Mouse (Mus musculus): ENCODE data around the gene Farp2. TPM values are rescaled to one million over a fixed set of nuclear protein-coding genes. Genes with fewer than 3 reads are reported as not detected.
"Not testable (repeated sequence)": the region's sequence is repeated elsewhere in the genome, so short reads cannot be mapped to it uniquely, and the experiment has no call there.

Farp2 gene
- polyA plus RNA-seq, 1 experiment from 2014 or later, result 1.2 TPM

- ATAC-seq (ENCODE audit: insufficient read depth), result peak; percentile 97
- Histone ChIP-seq H3K4me2 (peak overlapping the region; percentile 95), H3K27me3 (no peaks in the 10 kb centered on the region), H3K4me1 (replicated peaks) (peaks cover 42% of the 10 kb centered on the region), H3K9ac (peak overlapping the region; percentile 96), H3K4me3 (replicated peaks) (peak overlapping the region; percentile 97), H3K36me3 (replicated peaks) (peaks cover 3% of the 10 kb centered on the region; the same call in 1 of the 2 replicates), H3K9me3 (replicated peaks) (no peaks in the 10 kb centered on the region), H3K27ac (replicated peaks) (peak overlapping the region; percentile 90)
- 1% methylated on average over 44 of the region's 44 CpGs for WGBS (ENCODE audit: insufficient replicate concordance)
Measured at GRCm38 (mm10) chr1:93635580-93636192, 123.8 kb downstream of the Farp2 start.

- H3K4me3 ChIP-seq (replicated peaks), result peak overlapping the region; percentile 97
- no peaks in the 10 kb centered on the region for H3K9me3 ChIP-seq (replicated peaks)
- H3K36me3 ChIP-seq (replicated peaks), result peaks cover 2% of the 10 kb centered on the region; the same call in 1 of the 2 replicates
- H3K9ac ChIP-seq, result peak overlapping the region; percentile 67
- WGBS (ENCODE audit: insufficient replicate concordance), result 23% methylated on average over 7 of the region's 7 CpGs
- H3K4me1 ChIP-seq (replicated peaks), result peaks cover 36% of the 10 kb centered on the region
- ATAC-seq (ENCODE audit: insufficient read depth), result no peak
- H3K27ac ChIP-seq (replicated peaks), result peak overlapping the region; percentile 71
- no peaks in the 10 kb centered on the region for H3K27me3 ChIP-seq
- H3K4me2 ChIP-seq, result peak overlapping the region; percentile 95
Measured at GRCm38 (mm10) chr1:93636211-93636897, 124.5 kb downstream of the Farp2 start.

DNA sequence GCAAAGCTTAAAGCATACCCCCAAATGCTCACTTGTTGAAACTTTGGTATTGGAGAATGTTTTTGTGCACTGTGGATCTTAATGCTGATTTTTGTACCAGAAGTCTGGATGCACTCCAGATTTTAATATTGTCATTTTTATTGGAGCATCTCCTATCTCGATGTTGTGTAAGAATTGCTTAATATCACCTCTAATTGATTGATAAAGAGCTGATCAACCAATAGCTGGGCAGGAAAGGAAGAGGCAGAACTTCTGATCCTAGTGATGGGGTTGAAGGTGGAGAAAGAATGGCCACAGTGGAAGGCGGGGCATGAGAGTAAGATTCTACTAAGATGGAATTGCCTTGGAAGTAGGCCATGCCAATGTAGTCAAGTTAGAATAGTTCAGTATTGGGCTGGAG lies 130.1 kb downstream of the Farp2 start:
- WGBS (ENCODE audit: insufficient replicate concordance), result 59% methylated on average over 2 of the region's 2 CpGs
- no peak overlapping the region for H3K4me3 ChIP-seq (replicated peaks)

DNA sequence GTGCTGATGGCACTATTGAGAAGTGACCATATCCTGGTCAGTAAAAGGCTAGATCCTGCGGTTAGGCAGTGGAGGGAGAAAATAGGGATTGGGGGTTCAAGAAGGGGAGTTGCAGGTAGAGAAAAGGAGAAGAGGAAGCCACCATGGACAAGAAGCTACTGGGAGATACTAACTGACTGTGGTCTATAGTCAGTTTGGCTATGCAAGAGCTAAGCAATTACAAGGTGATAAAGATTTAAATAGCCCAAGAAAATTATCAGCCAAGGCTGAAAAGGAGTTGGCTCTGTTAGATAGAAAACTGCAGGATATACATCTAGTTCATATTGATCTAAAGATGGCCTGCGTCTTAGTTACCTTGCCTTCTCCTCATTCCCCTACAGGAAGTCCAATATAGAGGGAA lies 130.8 kb downstream of the Farp2 start:
- H3K4me2 ChIP-seq, result no peak overlapping the region
- H3K27ac ChIP-seq (replicated peaks), result no peak overlapping the region
- no peak overlapping the region for H3K9ac ChIP-seq
- no peaks in the 10 kb centered on the region for H3K27me3 ChIP-seq
- ATAC-seq (ENCODE audit: insufficient read depth), result no peak
- H3K9me3 ChIP-seq (replicated peaks), result no peaks in the 10 kb centered on the region
- WGBS (ENCODE audit: insufficient replicate concordance), result 53% methylated on average over 2 of the region's 2 CpGs
- H3K4me3 ChIP-seq (replicated peaks), result no peak overlapping the region
- H3K36me3 ChIP-seq (replicated peaks), result no peaks in the 10 kb centered on the region
- no peaks in the 10 kb centered on the region for H3K4me1 ChIP-seq (replicated peaks)

More for the DNA sequence above, 130.1 kb downstream of the Farp2 start:
- Histone ChIP-seq H3K36me3 (replicated peaks) (no peaks in the 10 kb centered on the region), H3K27me3 (no peaks in the 10 kb centered on the region), H3K9me3 (replicated peaks) (no peaks in the 10 kb centered on the region), H3K4me1 (replicated peaks) (no peaks in the 10 kb centered on the region), H3K9ac (no peak overlapping the region), H3K4me2 (no peak overlapping the region), H3K27ac (replicated peaks) (no peak overlapping the region)
- no peak for ATAC-seq (ENCODE audit: insufficient read depth)

- ATAC-seq (ENCODE audit: insufficient read depth), result no peak
- Histone ChIP-seq H3K27ac (replicated peaks) (no peak overlapping the region), H3K27me3 (no peaks in the 10 kb centered on the region), H3K36me3 (replicated peaks) (no peaks in the 10 kb centered on the region), H3K4me3 (replicated peaks) (no peak overlapping the region), H3K4me1 (replicated peaks) (peaks cover 9% of the 10 kb centered on the region), H3K9me3 (replicated peaks) (no peaks in the 10 kb centered on the region), H3K9ac (no peak overlapping the region), H3K4me2 (no peak overlapping the region)
- WGBS (ENCODE audit: insufficient replicate concordance), result 23% methylated on average over 5 of the region's 5 CpGs
Measured at GRCm38 (mm10) chr1:93649604-93650172, 137.8 kb downstream of the Farp2 start.

- whole genome bisulfite sequencing (ENCODE audit: insufficient replicate concordance), result 6% methylated on average over 2 of the region's 2 CpGs
- Histone ChIP-seq H3K27ac (replicated peaks) (no peak overlapping the region), H3K27me3 (no peaks in the 10 kb centered on the region), H3K4me2 (no peak overlapping the region), H3K9ac (no peak overlapping the region), H3K4me3 (replicated peaks) (no peak overlapping the region), H3K9me3 (replicated peaks) (no peaks in the 10 kb centered on the region), H3K4me1 (replicated peaks) (peaks cover 9% of the 10 kb centered on the region), H3K36me3 (replicated peaks) (no peaks in the 10 kb centered on the region)
- no peak for ATAC-seq (ENCODE audit: insufficient read depth)
Measured at GRCm38 (mm10) chr1:93654275-93654674, 142.4 kb downstream of the Farp2 start.

DNA sequence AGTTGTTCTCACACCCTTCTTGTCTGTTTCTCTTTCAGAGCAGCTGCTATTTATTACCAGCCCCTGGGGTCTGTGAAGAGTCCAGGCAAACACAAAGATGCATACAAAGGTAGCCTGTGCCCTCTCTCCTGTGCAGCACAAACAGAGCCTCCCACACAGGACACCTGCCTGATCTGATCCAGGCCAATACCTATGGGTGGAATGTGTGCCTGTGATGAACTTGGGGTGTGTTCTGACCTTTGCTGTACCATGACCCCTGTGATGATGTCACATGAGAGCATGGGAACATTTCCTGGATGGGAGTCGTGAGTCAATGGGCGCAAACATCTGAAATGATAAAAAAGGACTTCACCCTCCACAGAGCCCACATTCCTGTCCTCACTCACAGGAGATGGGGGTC lies 142.9 kb downstream of the Farp2 start:
- Histone ChIP-seq H3K9me3 (replicated peaks) (no peaks in the 10 kb centered on the region), H3K4me2 (no peak overlapping the region), H3K36me3 (replicated peaks) (no peaks in the 10 kb centered on the region), H3K9ac (no peak overlapping the region), H3K4me1 (replicated peaks) (peaks cover 5% of the 10 kb centered on the region), H3K4me3 (replicated peaks) (no peak overlapping the region), H3K27me3 (no peaks in the 10 kb centered on the region), H3K27ac (replicated peaks) (no peak overlapping the region)
- WGBS (ENCODE audit: insufficient replicate concordance), result 50% methylated on average over 2 of the region's 2 CpGs
- peak; percentile 58 for ATAC-seq (ENCODE audit: insufficient read depth)

- WGBS (ENCODE audit: insufficient replicate concordance), result 44% methylated on average over 7 of the region's 7 CpGs
- peaks cover 4% of the 10 kb centered on the region for H3K4me1 ChIP-seq (replicated peaks)
- no peak for ATAC-seq (ENCODE audit: insufficient read depth)
- H3K27me3 ChIP-seq, result no peaks in the 10 kb centered on the region
- no peak overlapping the region for H3K27ac ChIP-seq (replicated peaks)
- H3K9ac ChIP-seq, result no peak overlapping the region
- no peaks in the 10 kb centered on the region for H3K36me3 ChIP-seq (replicated peaks)
- H3K4me2 ChIP-seq, result no peak overlapping the region
- no peaks in the 10 kb centered on the region for H3K9me3 ChIP-seq (replicated peaks)
- no peak overlapping the region for H3K4me3 ChIP-seq (replicated peaks)
Measured at GRCm38 (mm10) chr1:93656325-93657024, 144.6 kb downstream of the Farp2 start.

- H3K27me3 ChIP-seq, result no peaks in the 10 kb centered on the region
- WGBS (ENCODE audit: insufficient replicate concordance), result 54% methylated on average over 5 of the region's 5 CpGs
- no peak for ATAC-seq (ENCODE audit: insufficient read depth)
Measured at GRCm38 (mm10) chr1:93657025-93657360, 145.1 kb downstream of the Farp2 start.

DNA sequence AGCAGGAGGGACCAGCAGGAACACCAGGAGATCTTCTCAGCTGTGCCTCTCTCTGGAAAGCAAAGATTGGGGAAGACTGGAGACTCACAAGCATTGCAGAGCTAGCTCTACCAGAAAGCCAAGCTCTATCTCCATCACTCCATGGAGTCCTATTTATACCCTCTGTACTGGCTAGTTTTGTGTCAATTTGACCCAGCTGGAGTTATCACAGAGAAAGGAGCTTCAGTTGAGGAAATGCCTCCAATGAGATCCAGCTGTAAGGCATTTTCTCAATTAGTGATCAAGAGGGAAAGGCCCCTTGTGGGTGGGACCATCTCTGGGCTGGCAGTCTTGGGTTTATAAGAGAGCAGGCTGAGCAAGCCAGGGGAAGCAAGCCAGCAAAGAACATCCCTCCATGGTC lies 146.7 kb downstream of the Farp2 start, which contains the start of gene Stk25:
Stk25 (minus strand) TSS at position 101 of the 400 bp plus-strand sequence.
- H3K4me3 ChIP-seq (replicated peaks); H3K9me3 ChIP-seq (replicated peaks); H3K4me1 ChIP-seq (replicated peaks); ATAC-seq (ENCODE audit: insufficient read depth); H3K27ac ChIP-seq (replicated peaks); H3K9ac ChIP-seq; H3K36me3 ChIP-seq (replicated peaks); H3K4me2 ChIP-seq; H3K27me3 ChIP-seq: not testable (repeated sequence)

More at GRCm38 (mm10) chr1:93657025-93657360, 145.1 kb downstream of the Farp2 start:
- H3K9me3 ChIP-seq (replicated peaks), result no peaks in the 10 kb centered on the region
- no peak overlapping the region for H3K27ac ChIP-seq (replicated peaks)
- H3K36me3 ChIP-seq (replicated peaks), result no peaks in the 10 kb centered on the region
- H3K4me1 ChIP-seq (replicated peaks), result peaks cover 4% of the 10 kb centered on the region
- no peak overlapping the region for H3K9ac ChIP-seq
- H3K4me3 ChIP-seq (replicated peaks), result no peak overlapping the region
- no peak overlapping the region for H3K4me2 ChIP-seq

GRCm38 (mm10) chr1:93667760-93668400 lies 156.0 kb downstream of the Farp2 start:
- WGBS (ENCODE audit: insufficient replicate concordance), result 28% methylated on average over 13 of the region's 13 CpGs
- Histone ChIP-seq H3K4me1 (replicated peaks) (peaks cover 31% of the 10 kb centered on the region), H3K9ac (no peak overlapping the region), H3K4me3 (replicated peaks) (no peak overlapping the region), H3K4me2 (peak overlapping the region; percentile 64), H3K27me3 (no peaks in the 10 kb centered on the region; the same call in 1 of the 2 replicates), H3K36me3 (replicated peaks) (no peaks in the 10 kb centered on the region), H3K27ac (replicated peaks) (no peak overlapping the region), H3K9me3 (replicated peaks) (no peaks in the 10 kb centered on the region)
- ATAC-seq (ENCODE audit: insufficient read depth), result 0 out of 2 replicates have a peak, but pooled peaks have one; percentile 26

Data from liver, embryonic 15.5 days (tissue).